Mouse (Mus musculus) MEL (cell line): ENCODE measurements around the gene Stk11. TPM values are rescaled to one million over a fixed set of nuclear protein-coding genes. Genes with fewer than 3 reads are reported as not detected.

ENCODE experiments used
- DNase-seq: peaks from one replicate; pipeline ENCODE4 v3.0.0; 2011; ENCODE audit warnings: low read depth, low spot score
- H3K27ac ChIP-seq: 2 replicates; pipeline ENCODE4 v1.5.1; 2012; ENCODE audit warnings: low read depth, mild to moderate bottlenecking, control low read depth, low read length, moderate library complexity; ENCODE audit not compliant: control insufficient read depth
- H3K27me3 ChIP-seq, 2 experiments: fragments of 150-350 bp in 1 of 2; sonication (generic) in 1 of 2; 2 replicates each; pipeline ENCODE4 v1.6.1; 2012; ENCODE audit warnings: low read length in 2 of 2, mild to moderate bottlenecking in 2 of 2, improper control_type of control experiment in 1 of 2, moderate library complexity in 1 of 2; ENCODE audit not compliant: insufficient read depth in 2 of 2, control insufficient read depth in 1 of 2
- H3K36me3 ChIP-seq, 2 experiments: 2 replicates each; pipeline ENCODE4 v1.6.1; 2012 to 2014; ENCODE audit warnings: low read length in 2 of 2, improper control_type of control experiment in 1 of 2, inconsistent platforms in 1 of 2, mild to moderate bottlenecking in 1 of 2; ENCODE audit not compliant: insufficient read depth in 2 of 2, control insufficient read depth in 1 of 2
- H3K4me1 ChIP-seq, 2 experiments: fragments of 150-350 bp in 1 of 2; sonication (generic) in 1 of 2; 2 replicates each; pipeline ENCODE4 v1.6.1; 2012; ENCODE audit warnings: low read length in 2 of 2, improper control_type of control experiment in 1 of 2, mild to moderate bottlenecking in 1 of 2; ENCODE audit not compliant: insufficient read depth in 2 of 2, control insufficient read depth in 1 of 2
- H3K4me3 ChIP-seq, 2 experiments: fragments of 150-350 bp in 1 of 2; sonication (generic) in 1 of 2; 2 replicates each; pipeline ENCODE4 v1.5.1; 2012; ENCODE audit warnings: low read depth in 2 of 2, low read length in 2 of 2, mild to moderate bottlenecking in 2 of 2, moderate library complexity in 2 of 2, control low read depth in 1 of 2, improper control_type of control experiment in 1 of 2; ENCODE audit not compliant: control insufficient read depth in 1 of 2, insufficient read depth in 1 of 2
- H3K79me2 ChIP-seq: 2 replicates; pipeline ENCODE4 v1.6.1; 2012; ENCODE audit warnings: mild to moderate bottlenecking, low read length, moderate library complexity; ENCODE audit not compliant: control insufficient read depth, poor library complexity, insufficient read depth
- H3K9ac ChIP-seq: 2 replicates; pipeline ENCODE4 v1.6.1; 2012; ENCODE audit warnings: low read depth, mild to moderate bottlenecking, control low read depth, low read length, moderate library complexity; ENCODE audit not compliant: control insufficient read depth, poor library complexity, severe bottlenecking
- H3K9me3 ChIP-seq: fragments of 150-350 bp; sonication (generic); replicated peaks from 2 replicates; pipeline ENCODE4 v1.6.1; 2012; ENCODE audit warnings: mild to moderate bottlenecking, low read length, improper control_type of control experiment, moderate library complexity; ENCODE audit not compliant: insufficient read depth
- CTCF ChIP-seq, 3 experiments: IDR thresholded peaks in 2 of 3; conservative IDR thresholded peaks in 1 of 3; 2 replicates each; pipeline ENCODE4 v1.5.1; 2011 to 2012; ENCODE audit warnings: low read length in 3 of 3, low read depth in 2 of 3, mild to moderate bottlenecking in 2 of 3, improper control_type of control experiment in 1 of 3, inconsistent platforms in 1 of 3, mixed read lengths in 1 of 3, moderate library complexity in 1 of 3; ENCODE audit not compliant: control insufficient read depth in 1 of 3, insufficient read depth in 1 of 3, poor library complexity in 1 of 3, severe bottlenecking in 1 of 3
- E2F4 ChIP-seq: IDR thresholded peaks from 2 replicates; pipeline ENCODE4 v1.6.1; 2011; ENCODE audit warnings: low read depth, low read length, improper control_type of control experiment, borderline replicate concordance
- ELF1 ChIP-seq: IDR thresholded peaks from 2 replicates; pipeline ENCODE4 v1.6.1; 2014; ENCODE audit warnings: low read depth, mild to moderate bottlenecking, inconsistent platforms, low read length, improper control_type of control experiment, moderate library complexity
- EP300 ChIP-seq, 2 experiments: IDR thresholded peaks; 2 replicates each; pipeline ENCODE4 v1.6.1; 2011; ENCODE audit warnings: improper control_type of control experiment in 2 of 2, low read length in 2 of 2, low read depth in 1 of 2, mild to moderate bottlenecking in 1 of 2
- ETS1 ChIP-seq: IDR thresholded peaks from 2 replicates; pipeline ENCODE4 v1.6.1; 2012; ENCODE audit warnings: low read depth, mild to moderate bottlenecking, inconsistent platforms, low read length, improper control_type of control experiment, moderate library complexity
- GABPA ChIP-seq: IDR thresholded peaks from 2 replicates; pipeline ENCODE4 v1.6.1; 2012; ENCODE audit warnings: low read depth, mild to moderate bottlenecking, inconsistent platforms, low read length, improper control_type of control experiment, moderate library complexity
- GATA1 ChIP-seq: IDR thresholded peaks from 2 replicates; pipeline ENCODE4 v1.6.1; 2011; ENCODE audit warnings: low read depth, low read length, improper control_type of control experiment
- JUND ChIP-seq: IDR thresholded peaks from 2 replicates; pipeline ENCODE4 v1.6.1; 2011; ENCODE audit warnings: low read depth, mild to moderate bottlenecking, improper control_type of control experiment, low read length
- KAT2A ChIP-seq: conservative IDR thresholded peaks from 2 replicates; pipeline ENCODE4 v1.6.1; 2012; ENCODE audit warnings: low read depth, low read length, improper control_type of control experiment, inconsistent platforms
- MAZ ChIP-seq: IDR thresholded peaks from 2 replicates; pipeline ENCODE4 v1.6.1; 2012; ENCODE audit warnings: low read depth, mild to moderate bottlenecking, inconsistent platforms, low read length, improper control_type of control experiment
- MEF2A ChIP-seq: IDR thresholded peaks from 2 replicates; pipeline ENCODE4 v1.6.1; 2014; ENCODE audit warnings: low read depth, mild to moderate bottlenecking, inconsistent platforms, low read length, improper control_type of control experiment; ENCODE audit not compliant: poor library complexity, insufficient replicate concordance, severe bottlenecking; ENCODE audit errors: extremely low read depth
- MYB ChIP-seq: IDR thresholded peaks from 2 replicates; pipeline ENCODE4 v1.6.1; 2011; ENCODE audit warnings: mild to moderate bottlenecking, low read depth, low read length, improper control_type of control experiment
- MYC ChIP-seq: IDR thresholded peaks from 2 replicates; pipeline ENCODE4 v1.6.1; 2011; ENCODE audit warnings: low read depth, mild to moderate bottlenecking, low read length, improper control_type of control experiment, moderate library complexity
- NELFE ChIP-seq: IDR thresholded peaks from 2 replicates; pipeline ENCODE4 v1.6.1; 2011; ENCODE audit warnings: low read depth, low read length, improper control_type of control experiment
- NRF1 ChIP-seq: IDR thresholded peaks from 2 replicates; pipeline ENCODE4 v1.6.1; 2014; ENCODE audit warnings: low read depth, mild to moderate bottlenecking, inconsistent platforms, low read length, improper control_type of control experiment, moderate library complexity; ENCODE audit not compliant: poor library complexity, insufficient read depth, severe bottlenecking
- RAD21 ChIP-seq: IDR thresholded peaks from 2 replicates; pipeline ENCODE4 v1.6.1; 2011; ENCODE audit warnings: mild to moderate bottlenecking, low read depth, low read length, improper control_type of control experiment
- RCOR1 ChIP-seq: IDR thresholded peaks from 2 replicates; pipeline ENCODE4 v1.6.1; 2012; ENCODE audit warnings: low read depth, mild to moderate bottlenecking, inconsistent platforms, low read length, improper control_type of control experiment
- SIN3A ChIP-seq: IDR thresholded peaks from 2 replicates; pipeline ENCODE4 v1.6.1; 2012; ENCODE audit warnings: low read length, improper control_type of control experiment, inconsistent platforms
- USF2 ChIP-seq, 2 experiments: IDR thresholded peaks; 2 replicates each; pipeline ENCODE4 v1.6.1; 2011 to 2012; ENCODE audit warnings: improper control_type of control experiment in 2 of 2, low read length in 2 of 2, borderline replicate concordance in 1 of 2, inconsistent platforms in 1 of 2, low read depth in 1 of 2, mild to moderate bottlenecking in 1 of 2; ENCODE audit not compliant: insufficient read depth in 1 of 2
- ZC3H11A ChIP-seq: IDR thresholded peaks from 2 replicates; pipeline ENCODE4 v1.6.1; 2012; ENCODE audit warnings: low read depth, mild to moderate bottlenecking, inconsistent platforms, low read length, improper control_type of control experiment
- ZKSCAN1 ChIP-seq: IDR thresholded peaks from 2 replicates; pipeline ENCODE4 v1.6.1; 2012; ENCODE audit warnings: low read depth, mild to moderate bottlenecking, inconsistent platforms, low read length, improper control_type of control experiment, moderate library complexity
- ZNF384 ChIP-seq: IDR thresholded peaks from 2 replicates; pipeline ENCODE4 v1.6.1; 2012; ENCODE audit warnings: low read depth, mild to moderate bottlenecking, inconsistent platforms, low read length, improper control_type of control experiment
- polyA plus RNA-seq, 2 experiments: library from polyadenylated mRNA; stranded (reverse) in 1 of 2; unstranded in 1 of 2; fragments of >175 nt in 1 of 2; fragments of >200 nt in 1 of 2; gene quantifications; 2 replicates each; pipeline versions ENCODE4 v1.2.1 to v1.2.4; 2012; ENCODE audit warnings: low replicate concordance in 2 of 2, low read depth in 1 of 2; ENCODE audit not compliant: insufficient read length in 2 of 2, insufficient read depth in 1 of 2, missing spikeins in 1 of 2
- total RNA-seq: library from RNA; depleted of rRNA; stranded (reverse); fragments of 300-350 nt; gene quantifications from 2 replicates; pipeline ENCODE4 v1.2.3, GENCODE M21; 2012

Stk11 gene
- total and polyA plus RNA-seq, 3 experiments = 108 to 188 TPM; not detected in 1

DNA sequence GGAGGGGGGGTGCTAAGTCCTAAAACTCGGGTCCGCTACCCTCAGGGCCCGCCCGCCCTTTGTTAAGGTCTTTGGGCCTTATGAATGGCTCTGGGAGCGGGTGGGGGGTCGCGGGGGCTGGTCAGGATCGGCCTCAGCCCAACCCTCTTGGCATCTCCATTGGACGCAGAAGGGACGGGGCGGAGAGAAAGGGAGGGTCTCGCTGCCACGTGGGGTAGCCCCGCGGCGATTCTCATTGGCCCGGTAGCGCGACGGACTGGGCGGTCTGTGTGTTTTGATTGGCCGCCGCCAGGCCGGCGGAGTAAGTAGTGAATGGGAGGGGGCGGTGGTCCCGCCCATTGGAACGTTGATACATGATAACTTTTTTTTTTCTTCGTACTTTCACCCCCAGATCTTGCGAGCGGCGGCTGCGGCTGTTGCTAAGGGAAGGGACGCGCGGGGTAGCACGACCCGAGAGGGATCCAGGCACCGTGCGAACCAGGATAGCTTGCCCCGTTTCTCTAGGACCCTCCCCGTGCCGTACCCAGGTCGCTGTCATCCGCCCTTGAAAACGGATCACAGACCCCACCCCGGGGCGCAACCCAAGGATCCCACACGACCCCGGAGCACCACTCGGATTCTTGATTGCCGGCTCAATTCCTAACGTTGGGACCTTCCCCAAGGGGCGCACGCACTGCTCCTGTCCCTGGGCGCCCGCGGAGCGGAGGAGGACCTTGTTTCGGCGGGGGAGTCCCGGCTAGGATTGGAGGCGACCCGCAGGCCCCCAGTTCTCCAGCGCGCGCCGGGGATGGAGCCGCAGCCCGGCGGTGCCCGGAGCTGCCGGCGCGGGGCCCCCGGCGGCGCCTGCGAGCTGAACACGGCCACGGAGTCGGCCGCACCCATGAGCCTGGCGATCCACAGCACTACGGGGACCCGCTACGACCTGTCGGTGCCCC, 34.0 kb downstream of the Stk11 start (continued):
- TF ChIP-seq EP300 (IDR thresholded peaks at IDR 0.05; ENCODE audit: low read depth in 1 of 2, low read length in 2 of 2) (peak in 1 of 2 experiments; percentile 51; a peak in 2 of 4 replicates), USF2 (IDR thresholded peaks at IDR 0.05; ENCODE audit: borderline replicate concordance in 1 of 2, insufficient read depth in 1 of 2, low read depth in 1 of 2, low read length in 2 of 2) (no peak), MYC (no peak), MYB (no peak), GATA1 (peak; percentile 44; the same call in 1 of the 2 replicates), JUND (no peak), GABPA (no peak), ELF1 (no peak; the same call in 1 of the 2 replicates), ZKSCAN1 (no peak), RCOR1 (0 out of 2 replicates have a peak, but pooled peaks have one; percentile 2), NELFE (peak; percentile 80), ZNF384 (peak; percentile 98), RAD21 (no peak), NRF1 (no peak), MEF2A (no peak), MAZ (peak; percentile 94), E2F4 (no peak), ZC3H11A (no peak)

- H3K27me3 ChIP-seq = no peaks in the 10 kb centered on the region
- peaks cover 0 to 38% of the 10 kb centered on the region in 2 experiments; a peak in 2 of 4 replicates for H3K4me1 ChIP-seq
- peak; percentile 55 for DNase-seq
- peak overlapping the region; percentile 84 to 90 for H3K4me3 ChIP-seq
- TF ChIP-seq ETS1 = no peak
- peak; percentile 60 for TF ChIP-seq ELF1
- peak; percentile 56 for TF ChIP-seq SIN3A
- TF ChIP-seq CTCF (IDR thresholded peaks at IDR 0.05 in 2 of 3, conservative IDR thresholded peaks at IDR 0.05 in 1 of 3; ENCODE audit: control insufficient read depth in 1 of 3, insufficient read depth in 1 of 3, low read depth in 2 of 3, low read length in 3 of 3, poor library complexity in 1 of 3, severe bottlenecking in 1 of 3) = 0 out of 6 replicates have a peak, but pooled peaks of 1 of the 3 experiments have one; percentile 14
- TF ChIP-seq MAZ = peak; percentile 68; the same call in 1 of the 2 replicates
- TF ChIP-seq KAT2A = no peak
- peaks cover 32% of the 10 kb centered on the region for H3K79me2 ChIP-seq
- no peaks in the 10 kb centered on the region for H3K9me3 ChIP-seq
- peaks cover 0 to 21% of the 10 kb centered on the region in 2 experiments; a peak in 2 of 4 replicates for H3K36me3 ChIP-seq
- peak overlapping the region; percentile 87 for H3K9ac ChIP-seq
- H3K27ac ChIP-seq = peak overlapping the region; percentile 72
Measured at GRCm38 (mm10) chr10:80150226-80151210, 34.9 kb downstream of the Stk11 start.
